In genomic region chr9:52200271-52200670, GRCm38 (mm10) we compare ENCODE assay signal across 15 mouse cellular contexts.
"Had no signal": no experiment of that assay in that cellular context is flagged by ENCODE, and none has a peak within 500 bp of the region (broad histone marks: within the 10 kb centered on the region; RNA-seq: fewer than 3 reads in every experiment).

No protein-coding gene starts in this region.

- H3K9me3 ChIP-seq: limb, embryonic 12.5 days; limb, embryonic 15.5 days; midbrain, embryonic 12.5 days had no signal

- H3K4me2 ChIP-seq: limb, embryonic 12.5 days; limb, embryonic 15.5 days; liver, embryonic 11.5 days; lung, embryonic 14.5 days; midbrain, embryonic 12.5 days had no signal

- H3K27ac ChIP-seq: limb, embryonic 12.5 days; limb, embryonic 15.5 days; liver, embryonic 14.5 days; macrophage; midbrain, embryonic 12.5 days had no signal

- DNase-seq: kidney, postnatal 14 days; kidney, postnatal 4 days; left cerebral cortex, postnatal 4 days; liver, postnatal 0 days; lung, embryonic 14.5 days; thymus, adult 18-20 months; thymus, postnatal 36 days had no signal

- H3K36me3 ChIP-seq: limb, embryonic 12.5 days; limb, embryonic 15.5 days; midbrain, embryonic 12.5 days had no signal

- H3K4me3 ChIP-seq: limb, embryonic 12.5 days; limb, embryonic 15.5 days; midbrain, embryonic 12.5 days had no signal

- H3K9ac ChIP-seq: limb, embryonic 12.5 days; limb, embryonic 15.5 days; liver, embryonic 14.5 days; liver, postnatal 0 days; lung, embryonic 14.5 days; midbrain, embryonic 12.5 days had no signal

- H3K27me3 ChIP-seq: limb, embryonic 12.5 days; limb, embryonic 15.5 days; midbrain, embryonic 12.5 days had no signal

- ATAC-seq: liver, postnatal 0 days; lung, postnatal 0 days; midbrain, embryonic 16.5 days had no signal

- H3K4me1 ChIP-seq: limb, embryonic 12.5 days; limb, embryonic 15.5 days; midbrain, embryonic 12.5 days had no signal
